Mouse (Mus musculus) hindbrain, embryonic 13.5 days (tissue): Measurements from ENCODE around the gene Cdc42ep5. TPM values are rescaled to one million over a fixed set of nuclear protein-coding genes. Genes with fewer than 3 reads are reported as not detected.

Experiments
- ATAC-seq: fragments of 200-750 bp; cut with Nextera tagmentation; 2 replicates; pipeline ENCODE4 v1.8.0; 2017; ENCODE audit warnings: moderate TSS enrichment; ENCODE audit not compliant: low FRiP score
- H3K27ac ChIP-seq: fragments of 300-500 bp; sonication (generic); 2 replicates; pipeline ENCODE4 v1.5.1; 2015; ENCODE audit warnings: inconsistent platforms, mild to moderate bottlenecking, moderate library complexity
- H3K27me3 ChIP-seq: fragments of 300-500 bp; sonication (generic); 2 replicates; pipeline ENCODE4 v1.6.1; 2015; ENCODE audit warnings: mild to moderate bottlenecking, inconsistent platforms
- H3K36me3 ChIP-seq: fragments of 300-500 bp; sonication (generic); 2 replicates; pipeline ENCODE4 v1.6.1; 2015; ENCODE audit warnings: mild to moderate bottlenecking, inconsistent platforms
- H3K4me1 ChIP-seq: fragments of 300-500 bp; sonication (generic); replicated peaks from 2 replicates; pipeline ENCODE4 v1.6.1; 2015; ENCODE audit warnings: inconsistent platforms
- H3K4me2 ChIP-seq: fragments of 300-500 bp; sonication (generic); 2 replicates; pipeline ENCODE4 v1.6.1; 2015; ENCODE audit warnings: inconsistent platforms, mild to moderate bottlenecking, moderate library complexity
- H3K4me3 ChIP-seq: fragments of 300-500 bp; sonication (generic); 2 replicates; pipeline ENCODE4 v1.5.1; 2015; ENCODE audit warnings: mild to moderate bottlenecking, inconsistent platforms
- H3K9ac ChIP-seq: fragments of 300-500 bp; sonication (generic); 2 replicates; pipeline ENCODE4 v1.6.1; 2015; ENCODE audit warnings: mild to moderate bottlenecking, inconsistent platforms
- H3K9me3 ChIP-seq: fragments of 300-500 bp; sonication (generic); 2 replicates; pipeline ENCODE4 v1.6.1; 2016; ENCODE audit warnings: inconsistent platforms
- WGBS: fragments of 180-500 bp; shearing (Covaris S2); methylation state at CpG from one replicate; pipeline ENCODE4 v1.1.7; 2015; 5-methylcytosine and 5-hydroxymethylcytosine counted together
- polyA plus RNA-seq: library from polyadenylated mRNA; unstranded; fragments of >200 nt; fragmentation: Nextera tagmentation; extraction: Ambion mirVana; gene quantifications from 2 replicates; pipeline ENCODE4 v1.2.1, GENCODE M21; 2015

Gene Cdc42ep5
- polyA plus RNA-seq, 1 experiment from 2014 or later: 8.4 TPM

DNA sequence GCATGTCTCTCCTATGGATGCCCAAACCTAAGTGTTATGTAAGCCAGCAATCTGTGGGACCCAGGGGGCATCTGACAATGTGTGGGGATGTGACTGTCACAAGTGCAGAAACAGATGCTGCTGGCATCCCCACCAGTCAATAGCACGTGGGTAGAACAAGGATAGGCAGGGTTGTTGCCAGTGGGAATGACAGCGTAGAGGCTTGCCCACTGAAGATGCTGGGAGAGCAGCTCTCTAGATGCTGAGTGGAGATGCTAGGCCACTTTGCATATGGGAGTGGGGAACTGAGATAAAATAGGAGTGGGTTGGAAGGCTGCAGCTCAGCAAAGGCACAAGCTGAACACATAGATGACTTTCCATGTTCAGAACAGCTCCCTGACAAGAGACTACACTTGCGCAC lies 32.1 kb downstream of the Cdc42ep5 start:
- H3K9me3 ChIP-seq: no peaks in the 10 kb centered on the region
- H3K4me2 ChIP-seq: no peak overlapping the region
- 93% methylated on average over 3 of the region's 3 CpGs for WGBS
- no peaks in the 10 kb centered on the region for H3K27me3 ChIP-seq
- no peak for ATAC-seq
- peak overlapping the region; percentile 60 for H3K9ac ChIP-seq
- H3K4me3 ChIP-seq: no peak overlapping the region
- H3K4me1 ChIP-seq: peaks cover 48% of the 10 kb centered on the region
- 0 out of 2 replicates have a peak overlapping the region, but pooled peaks have one; percentile 23 for H3K27ac ChIP-seq
- peaks cover 40% of the 10 kb centered on the region for H3K36me3 ChIP-seq

DNA sequence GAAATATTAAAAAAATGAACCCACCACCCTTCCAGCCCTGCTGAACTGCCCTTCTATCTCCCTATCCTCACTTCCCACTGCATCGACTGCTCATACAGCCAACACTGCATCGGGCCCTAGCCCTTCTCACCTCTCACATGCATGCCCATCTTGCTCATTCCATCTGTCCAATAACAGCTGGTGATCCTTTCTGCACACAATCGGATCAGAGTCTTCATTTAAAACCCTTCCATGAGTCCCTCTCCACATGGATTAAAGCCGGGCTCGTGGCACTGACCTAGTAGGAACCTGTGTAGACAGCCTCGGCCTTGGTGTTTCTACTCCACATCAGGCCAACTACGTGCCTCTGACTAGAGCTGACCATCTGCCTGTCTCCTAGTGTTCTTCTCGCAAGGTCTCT lies 32.7 kb downstream of the Cdc42ep5 start:
- peaks cover 53% of the 10 kb centered on the region for H3K4me1 ChIP-seq
- 91% methylated on average over 8 of the region's 8 CpGs for WGBS
- peak overlapping the region; percentile 60 for H3K9ac ChIP-seq
- ATAC-seq: no peak
- no peak overlapping the region for H3K4me3 ChIP-seq
- no peaks in the 10 kb centered on the region for H3K9me3 ChIP-seq
- peaks cover 46% of the 10 kb centered on the region for H3K36me3 ChIP-seq
- peak overlapping the region; percentile 83 for H3K27ac ChIP-seq
- no peaks in the 10 kb centered on the region for H3K27me3 ChIP-seq
- no peak overlapping the region for H3K4me2 ChIP-seq

DNA sequence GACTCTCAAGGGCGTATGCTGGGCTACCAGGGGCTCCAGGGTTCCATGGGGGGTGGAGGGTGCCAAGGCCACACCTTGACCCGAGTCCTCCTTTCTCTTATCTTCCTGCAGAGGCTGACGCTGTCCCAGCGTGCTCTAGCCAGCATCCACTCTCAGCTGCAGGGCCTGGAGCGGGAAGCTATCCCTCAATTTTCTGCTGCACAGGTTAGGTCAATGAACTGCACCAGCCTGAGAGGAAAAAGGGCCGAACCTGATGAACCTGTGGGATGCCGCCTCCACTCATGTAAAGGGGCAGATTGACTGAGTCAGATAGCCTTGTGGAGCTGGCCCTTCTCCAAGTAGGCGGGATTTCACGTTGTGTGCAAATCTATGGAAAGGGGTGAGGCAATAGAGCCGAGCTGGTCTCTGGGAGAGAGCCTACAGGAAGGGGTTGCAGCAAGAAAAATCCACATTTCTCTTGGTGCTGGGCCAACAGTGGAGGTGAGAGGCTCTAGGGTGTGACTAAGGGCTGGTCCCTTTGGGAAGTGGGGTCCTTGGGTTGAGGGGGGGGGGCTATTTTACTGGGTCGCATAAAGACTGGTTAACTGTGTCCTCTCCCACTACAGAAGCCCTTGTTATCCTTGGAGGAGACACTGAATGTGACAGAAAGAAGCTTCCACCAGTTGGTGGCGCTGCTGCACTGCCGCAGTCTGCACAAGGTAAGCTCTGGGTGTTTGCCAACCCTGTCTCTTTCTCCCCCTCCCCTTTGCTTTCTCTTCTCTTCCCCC lies 33.8 kb downstream of the Cdc42ep5 start:
- H3K4me1 ChIP-seq: peaks cover 58% of the 10 kb centered on the region
- peak; percentile 62 for ATAC-seq
- peaks cover 51% of the 10 kb centered on the region for H3K36me3 ChIP-seq
- 0 out of 2 replicates have a peak overlapping the region, but pooled peaks have one; percentile 8 for H3K4me2 ChIP-seq
- H3K9ac ChIP-seq: peak overlapping the region; percentile 35
- no peak overlapping the region for H3K4me3 ChIP-seq
- no peaks in the 10 kb centered on the region for H3K9me3 ChIP-seq
- no peaks in the 10 kb centered on the region for H3K27me3 ChIP-seq
- H3K27ac ChIP-seq: peak overlapping the region; percentile 83
- 41% methylated on average over 13 of the region's 13 CpGs for WGBS

DNA sequence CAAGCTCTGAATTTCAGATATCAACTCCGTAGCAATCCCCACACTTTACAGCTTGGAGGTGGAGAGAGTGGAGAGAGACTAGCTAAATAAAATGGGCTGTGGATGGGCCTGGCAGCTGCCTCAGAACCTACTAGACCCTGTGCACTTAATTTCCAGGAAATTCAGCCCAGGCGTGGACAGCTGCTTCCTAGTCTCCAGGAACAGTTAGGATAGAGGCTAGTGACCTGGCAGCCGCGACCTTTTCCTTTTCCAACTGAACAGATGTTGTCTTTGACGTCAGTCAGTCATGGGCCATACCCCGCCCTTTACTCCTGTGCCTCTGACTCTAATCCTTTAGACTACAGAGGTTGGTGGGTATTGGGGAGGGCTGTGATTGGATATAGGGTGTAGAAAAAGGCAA lies 35.8 kb downstream of the Cdc42ep5 start:
- peak overlapping the region; percentile 83; the same call in 1 of the 2 replicates for H3K27ac ChIP-seq
- WGBS: 71% methylated on average over 6 of the region's 6 CpGs
- H3K4me1 ChIP-seq: peaks cover 69% of the 10 kb centered on the region
- H3K4me2 ChIP-seq: no peak overlapping the region
- no peak overlapping the region for H3K4me3 ChIP-seq
- peaks cover 48% of the 10 kb centered on the region for H3K36me3 ChIP-seq
- H3K27me3 ChIP-seq: no peaks in the 10 kb centered on the region
- peak overlapping the region; percentile 51; the same call in 1 of the 2 replicates for H3K9ac ChIP-seq
- no peak for ATAC-seq
- no peaks in the 10 kb centered on the region for H3K9me3 ChIP-seq

DNA sequence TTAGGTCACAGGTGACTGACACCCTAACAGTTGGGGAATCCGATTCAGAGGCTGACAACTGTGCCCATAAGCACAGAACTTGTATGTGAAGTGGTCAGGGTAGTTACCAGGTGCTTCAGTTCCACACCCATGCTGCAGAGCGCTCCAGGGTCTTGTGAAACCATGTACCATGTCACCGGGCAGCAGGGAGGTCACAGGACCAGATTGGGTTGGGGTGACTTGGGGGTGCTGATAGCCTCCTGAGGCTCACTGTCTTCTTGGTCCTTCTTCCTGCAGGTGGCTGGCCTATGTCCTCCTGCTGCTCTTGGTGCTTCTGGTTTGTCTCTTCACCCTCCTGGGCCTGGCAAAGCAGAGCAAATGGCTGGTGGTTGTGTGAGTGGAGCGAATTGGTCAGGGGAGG lies 36.8 kb downstream of the Cdc42ep5 start:
- H3K9me3 ChIP-seq: no peaks in the 10 kb centered on the region
- peaks cover 38% of the 10 kb centered on the region for H3K36me3 ChIP-seq
- peak overlapping the region; percentile 83 for H3K27ac ChIP-seq
- no peak overlapping the region for H3K4me2 ChIP-seq
- H3K27me3 ChIP-seq: no peaks in the 10 kb centered on the region
- H3K4me3 ChIP-seq: no peak overlapping the region
- peaks cover 71% of the 10 kb centered on the region for H3K4me1 ChIP-seq
- H3K9ac ChIP-seq: 0 out of 2 replicates have a peak overlapping the region, but pooled peaks have one; percentile 51
- 96% methylated on average over 4 of the region's 4 CpGs for WGBS
- no peak for ATAC-seq

DNA sequence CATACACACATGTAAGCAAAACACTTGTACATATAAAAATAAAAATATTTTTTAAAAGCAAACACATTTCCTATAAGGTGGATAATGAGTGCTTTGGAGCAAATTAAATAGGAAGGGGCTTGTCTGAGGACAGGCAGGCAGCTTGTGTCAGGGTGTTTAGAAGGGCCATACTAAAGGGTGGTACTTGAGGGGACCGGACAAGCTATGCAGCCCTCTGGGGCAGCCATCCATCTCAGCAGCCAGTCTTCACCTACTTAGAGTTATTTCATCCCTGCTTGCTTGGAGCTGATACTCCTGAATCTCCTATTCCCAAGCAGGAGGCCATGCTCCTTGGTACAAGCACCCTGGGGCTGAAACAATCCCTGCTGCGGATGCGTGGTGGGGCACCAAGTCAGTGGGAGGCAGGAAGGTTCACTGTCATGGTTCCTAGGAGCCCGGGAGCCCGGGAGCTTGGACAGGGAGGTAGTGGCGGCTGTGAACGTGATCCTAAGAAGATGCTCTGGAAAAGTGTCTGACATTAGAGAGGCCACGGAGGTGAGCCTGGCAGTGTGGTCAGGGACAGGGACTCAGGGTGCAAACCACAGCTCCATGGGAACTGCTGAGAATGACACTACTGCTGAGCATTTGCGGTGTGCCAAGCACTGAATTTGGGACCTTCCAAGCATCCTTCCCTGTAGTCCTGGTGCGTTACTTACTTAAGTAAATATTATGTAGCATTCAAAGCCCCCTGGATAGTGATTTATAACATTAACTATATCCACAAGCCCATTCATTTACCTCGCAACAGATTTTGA lies 37.5 kb downstream of the Cdc42ep5 start:
- 85% methylated on average over 11 of the region's 11 CpGs for WGBS
- peak overlapping the region; percentile 83 for H3K27ac ChIP-seq
- H3K4me1 ChIP-seq: peaks cover 72% of the 10 kb centered on the region
- H3K4me2 ChIP-seq: no peak overlapping the region
- no peak overlapping the region for H3K4me3 ChIP-seq
- H3K9ac ChIP-seq: no peak overlapping the region
- no peaks in the 10 kb centered on the region for H3K9me3 ChIP-seq
- H3K36me3 ChIP-seq: peaks cover 31% of the 10 kb centered on the region
- ATAC-seq: no peak
- H3K27me3 ChIP-seq: no peaks in the 10 kb centered on the region

DNA sequence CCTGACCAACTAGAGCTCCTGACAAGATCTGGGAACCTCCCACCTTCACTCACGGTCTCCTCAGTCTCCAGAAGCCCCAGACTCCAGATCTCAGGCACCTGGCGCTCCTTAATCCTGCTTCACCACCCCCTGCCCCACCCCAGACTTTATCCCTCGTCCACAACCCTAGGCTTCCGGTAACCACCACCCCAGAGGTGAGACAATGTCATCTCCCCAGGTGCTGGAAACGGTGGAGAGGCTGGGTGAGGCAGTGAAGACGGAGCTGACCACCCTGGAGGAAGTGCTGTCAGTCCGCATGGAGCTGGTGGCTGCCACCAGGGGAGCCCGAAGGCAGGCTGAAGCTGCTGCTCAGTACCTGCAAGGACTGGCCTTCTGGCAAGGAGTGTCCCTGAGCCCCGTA lies 39.4 kb downstream of the Cdc42ep5 start:
- Histone ChIP-seq H3K36me3 (peaks cover 25% of the 10 kb centered on the region), H3K4me2 (peak overlapping the region; percentile 64; the same call in 1 of the 2 replicates), H3K27me3 (no peaks in the 10 kb centered on the region), H3K27ac (peak overlapping the region; percentile 90), H3K9ac (peak overlapping the region; percentile 58), H3K9me3 (no peaks in the 10 kb centered on the region), H3K4me1 (peaks cover 73% of the 10 kb centered on the region), H3K4me3 (no peak overlapping the region)
- WGBS: 31% methylated on average over 9 of the region's 9 CpGs
- no peak for ATAC-seq

DNA sequence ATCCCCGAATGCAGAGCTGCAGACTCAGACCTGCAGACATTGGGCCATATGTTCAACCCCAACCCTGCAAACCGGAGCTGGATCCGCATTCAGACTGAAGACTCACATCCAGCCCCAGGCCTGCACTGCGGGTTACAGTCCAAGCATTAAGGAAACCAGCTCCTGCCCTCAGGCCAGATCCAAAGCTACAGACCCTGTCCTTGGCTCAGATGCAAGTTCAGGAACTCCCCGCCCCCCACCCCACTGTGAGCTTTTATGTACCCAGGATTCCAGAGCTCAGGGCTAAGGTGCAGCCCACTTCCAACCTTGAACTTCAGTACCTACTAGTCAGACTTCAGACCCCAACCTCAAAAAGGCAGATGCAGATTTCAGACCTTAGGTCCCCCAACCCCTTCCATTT lies 39.8 kb downstream of the Cdc42ep5 start:
- peak overlapping the region; percentile 30 for H3K4me3 ChIP-seq
- WGBS: 8% methylated on average over 5 of the region's 5 CpGs
- peak overlapping the region; percentile 58 for H3K9ac ChIP-seq
- H3K27me3 ChIP-seq: no peaks in the 10 kb centered on the region
- peak overlapping the region; percentile 90 for H3K27ac ChIP-seq
- H3K4me1 ChIP-seq: peaks cover 77% of the 10 kb centered on the region
- no peaks in the 10 kb centered on the region for H3K9me3 ChIP-seq
- peaks cover 24% of the 10 kb centered on the region for H3K36me3 ChIP-seq
- peak; percentile 0; the same call in 1 of the 2 replicates for ATAC-seq
- H3K4me2 ChIP-seq: peak overlapping the region; percentile 64

DNA sequence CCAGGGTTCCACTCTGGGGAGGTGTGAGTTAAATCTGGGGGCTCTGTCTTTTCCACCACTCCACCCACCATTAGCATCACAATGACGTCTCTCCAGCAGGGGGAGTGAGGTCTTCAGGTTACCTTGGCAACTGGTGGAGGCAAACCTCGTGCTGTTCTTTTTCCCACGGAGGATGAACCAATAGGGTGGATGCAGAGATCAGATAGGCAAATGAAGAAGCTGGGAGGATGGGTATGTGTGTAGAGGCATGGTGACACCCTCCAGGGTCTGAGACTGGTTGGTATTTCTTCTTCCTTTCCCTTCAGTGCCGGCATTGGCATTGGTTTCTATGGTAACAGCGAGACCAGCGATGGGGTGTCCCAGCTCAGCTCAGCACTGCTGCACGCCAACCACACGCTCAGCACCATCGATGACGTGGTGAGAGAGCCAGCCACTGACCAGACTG lies 40.3 kb downstream of the Cdc42ep5 start:
- Histone ChIP-seq H3K9me3 (no peaks in the 10 kb centered on the region), H3K27ac (peak overlapping the region; percentile 90), H3K27me3 (no peaks in the 10 kb centered on the region), H3K4me2 (peak overlapping the region; percentile 64), H3K9ac (peak overlapping the region; percentile 58), H3K36me3 (peaks cover 24% of the 10 kb centered on the region), H3K4me3 (peak overlapping the region; percentile 30), H3K4me1 (peaks cover 82% of the 10 kb centered on the region)
- 0% methylated on average over 10 of the region's 10 CpGs for WGBS
- ATAC-seq: peak; percentile 89

DNA sequence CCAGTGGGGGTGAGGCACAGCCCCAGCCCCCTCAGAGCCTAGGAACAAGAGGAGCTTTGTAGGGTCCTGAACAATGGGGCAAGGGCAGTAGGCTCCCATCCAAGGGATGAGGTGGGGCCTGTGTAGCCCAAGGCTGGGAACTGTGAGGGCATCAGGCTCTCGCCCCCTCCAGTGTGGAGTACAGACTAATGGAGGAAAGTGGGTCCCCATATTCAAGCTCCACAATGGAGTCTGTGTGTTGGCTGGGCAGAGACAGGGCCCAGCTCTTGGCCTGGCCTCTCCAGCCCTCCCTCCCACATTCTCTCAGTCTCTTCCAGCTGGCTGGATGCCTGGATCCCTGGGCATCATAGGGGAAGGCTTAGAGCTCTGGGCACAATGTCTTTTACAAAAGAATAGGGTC lies 40.9 kb downstream of the Cdc42ep5 start:
- Histone ChIP-seq H3K9ac (peak overlapping the region; percentile 58; the same call in 1 of the 2 replicates), H3K4me1 (peaks cover 84% of the 10 kb centered on the region), H3K9me3 (no peaks in the 10 kb centered on the region)

DNA sequence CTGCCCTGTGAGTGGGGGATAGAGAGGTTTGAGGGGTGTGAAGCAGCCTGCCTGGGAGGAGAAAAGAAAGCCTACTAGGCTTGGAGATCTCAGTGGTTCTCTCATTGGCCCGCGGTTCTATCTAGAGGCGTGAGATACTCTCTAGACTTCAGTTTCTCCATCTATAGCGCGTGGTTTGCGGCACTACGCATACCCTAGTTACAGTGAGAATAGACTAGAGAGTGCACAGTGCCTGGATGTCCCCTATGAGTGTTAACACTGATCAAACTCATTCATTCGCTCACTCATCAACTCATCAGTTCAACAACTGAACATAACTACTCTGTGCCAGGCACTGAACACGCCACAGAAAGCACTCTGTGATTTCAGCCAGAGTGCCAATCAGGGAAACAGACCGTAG lies 41.9 kb downstream of the Cdc42ep5 start:
- H3K4me2 ChIP-seq: peak overlapping the region; percentile 64
- peaks cover 13% of the 10 kb centered on the region for H3K36me3 ChIP-seq
- peaks cover 84% of the 10 kb centered on the region for H3K4me1 ChIP-seq
- WGBS: 77% methylated on average over 10 of the region's 10 CpGs
- peak overlapping the region; percentile 90 for H3K27ac ChIP-seq
- H3K9ac ChIP-seq: peak overlapping the region; percentile 91
- H3K4me3 ChIP-seq: peak overlapping the region; percentile 65
- no peaks in the 10 kb centered on the region for H3K27me3 ChIP-seq
- no peaks in the 10 kb centered on the region for H3K9me3 ChIP-seq
- ATAC-seq: no peak

More for the DNA sequence above, 40.9 kb downstream of the Cdc42ep5 start:
- peak; percentile 77 for ATAC-seq
- Histone ChIP-seq H3K36me3 (peaks cover 22% of the 10 kb centered on the region), H3K4me3 (peak overlapping the region; percentile 30), H3K27ac (peak overlapping the region; percentile 90), H3K27me3 (no peaks in the 10 kb centered on the region), H3K4me2 (peak overlapping the region; percentile 64)
- 18% methylated on average over 1 of the region's 1 CpGs for WGBS

DNA sequence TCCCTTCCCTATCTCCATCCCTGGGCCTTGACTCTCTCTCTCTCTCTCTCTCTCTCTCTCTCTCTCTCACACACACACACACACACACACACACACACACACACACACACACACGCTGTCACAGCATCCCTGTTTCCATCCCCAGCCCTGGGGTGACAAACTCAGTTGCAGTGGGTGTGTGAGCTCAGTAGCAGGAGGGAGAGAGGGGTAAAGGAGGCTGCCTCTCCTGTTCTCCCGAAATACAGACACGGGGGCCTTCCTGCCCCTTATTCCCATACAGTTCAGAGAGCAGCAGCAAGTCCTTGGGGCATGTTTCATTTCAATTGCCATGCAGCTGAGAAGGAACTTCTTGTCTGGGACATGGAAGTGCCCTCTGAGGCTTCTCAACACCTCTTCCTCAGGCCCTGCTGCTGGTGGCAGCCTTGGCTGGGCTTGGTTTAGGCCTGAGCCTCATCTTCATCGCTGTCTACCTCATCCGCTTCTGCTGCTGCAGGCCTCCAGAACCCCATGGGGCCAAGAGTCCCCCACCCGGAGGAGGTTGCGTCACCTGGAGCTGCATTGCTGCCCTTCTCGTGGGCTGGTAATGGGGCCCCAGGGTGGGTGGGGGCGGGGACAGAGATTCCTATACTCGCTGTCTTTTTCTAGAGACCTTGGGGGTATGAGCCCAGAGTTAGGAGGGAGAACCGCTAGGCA lies 42.4 kb downstream of the Cdc42ep5 start:
- H3K4me1 ChIP-seq: peaks cover 81% of the 10 kb centered on the region
- ATAC-seq: no peak
- peaks cover 7% of the 10 kb centered on the region for H3K36me3 ChIP-seq
- H3K4me2 ChIP-seq: peak overlapping the region; percentile 64
- H3K27me3 ChIP-seq: no peaks in the 10 kb centered on the region
- H3K4me3 ChIP-seq: peak overlapping the region; percentile 65
- peak overlapping the region; percentile 91 for H3K9ac ChIP-seq
- peak overlapping the region; percentile 90 for H3K27ac ChIP-seq
- H3K9me3 ChIP-seq: no peaks in the 10 kb centered on the region
- 32% methylated on average over 11 of the region's 11 CpGs for WGBS
